Mouse (Mus musculus): Measurements from ENCODE around the gene Slc9a9. TPM values are rescaled to one million over a fixed set of nuclear protein-coding genes. Genes with fewer than 3 reads are reported as not detected.
A peak's percentile ranks its signal among the peaks of the same experiment; 100 is the strongest.

The Slc9a9 gene
- polyA plus RNA-seq, 2 experiments = 1.1 to 1.3 TPM

GRCm38 (mm10) chr9:94840972-94841371 lies 171.3 kb downstream of the Slc9a9 start:
- ATAC-seq (ENCODE audit: insufficient read depth) = peak; percentile 59
- 52% methylated on average over 4 of the region's 4 CpGs for WGBS (ENCODE audit: insufficient replicate concordance)

GRCm38 (mm10) chr9:94844176-94844575 lies 174.5 kb downstream of the Slc9a9 start:
- WGBS (ENCODE audit: insufficient replicate concordance) = 61% methylated on average over 3 of the region's 3 CpGs
- DNase-seq (ENCODE audit: low read depth in 3 of 3, low spot score in 3 of 3) (no peak), ATAC-seq (ENCODE audit: insufficient read depth) (no peak)
- Histone ChIP-seq H3K4me3 (ENCODE audit: insufficient read depth in 1 of 2, low read depth in 2 of 2, low read length in 2 of 2) (no peak overlapping the region), H3K4me1 (replicated peaks; ENCODE audit: control insufficient read depth in 2 of 2, insufficient read depth in 2 of 2, low read length in 1 of 2) (peaks cover 0 to 5% of the 10 kb centered on the region in 2 experiments; a peak in 2 of 4 replicates), H3K36me3 (replicated peaks; ENCODE audit: control insufficient read depth, insufficient read depth, low read depth) (no peaks in the 10 kb centered on the region), H3K27me3 (ENCODE audit: control insufficient read depth, insufficient read depth, low read length) (no peaks in the 10 kb centered on the region), H3K9ac (replicated peaks) (no peak overlapping the region), H3K9me3 (ENCODE audit: control insufficient read depth, low read length) (no peaks in the 10 kb centered on the region), H3K27ac (no peak overlapping the region), H3K4me2 (ENCODE audit: low read depth) (no peak overlapping the region)
- TF ChIP-seq CTCF (IDR thresholded peaks at IDR 0.05; ENCODE audit: low read depth) (no peak), EP300 (IDR thresholded peaks at IDR 0.05; ENCODE audit: low read depth) (no peak)

More at GRCm38 (mm10) chr9:94840972-94841371, 171.3 kb downstream of the Slc9a9 start:
- Histone ChIP-seq H3K4me3 (ENCODE audit: insufficient read depth in 1 of 2, low read depth in 2 of 2, low read length in 2 of 2) (no peak overlapping the region), H3K9ac (replicated peaks) (no peak overlapping the region), H3K27ac (no peak overlapping the region), H3K36me3 (replicated peaks; ENCODE audit: control insufficient read depth, insufficient read depth, low read depth) (no peaks in the 10 kb centered on the region), H3K4me2 (ENCODE audit: low read depth) (no peak overlapping the region), H3K4me1 (replicated peaks; ENCODE audit: control insufficient read depth in 2 of 2, insufficient read depth in 2 of 2, low read length in 1 of 2) (peaks cover 0 to 5% of the 10 kb centered on the region in 2 experiments; a peak in 2 of 4 replicates), H3K9me3 (ENCODE audit: control insufficient read depth, low read length) (no peaks in the 10 kb centered on the region), H3K27me3 (ENCODE audit: control insufficient read depth, insufficient read depth, low read length) (no peaks in the 10 kb centered on the region)
- no peak for TF ChIP-seq CTCF (IDR thresholded peaks at IDR 0.05; ENCODE audit: low read depth)
- peak; percentile 36; the same call in 1 of the 2 replicates for TF ChIP-seq EP300 (IDR thresholded peaks at IDR 0.05; ENCODE audit: low read depth)
- no peak for DNase-seq (ENCODE audit: low read depth in 3 of 3, low spot score in 3 of 3)

DNA sequence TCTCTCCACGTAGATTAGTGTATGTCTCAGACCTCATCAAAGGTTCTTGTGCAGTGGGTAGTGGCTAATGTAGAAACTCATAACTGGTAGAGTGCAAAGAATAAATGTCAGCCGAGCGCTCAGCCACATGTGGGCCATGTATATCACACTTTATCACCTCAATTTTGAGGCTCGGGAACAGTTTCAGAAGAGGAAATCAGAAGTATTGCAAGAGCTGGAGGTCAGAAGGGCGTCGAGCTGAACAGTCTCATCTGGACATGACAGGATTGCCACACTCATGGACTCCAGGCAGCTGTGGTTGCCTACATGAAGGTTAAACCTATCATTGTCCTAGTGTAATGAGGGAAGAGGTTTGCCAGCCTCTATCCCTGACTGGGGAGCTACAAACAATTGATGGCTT lies 177.9 kb downstream of the Slc9a9 start:
- no peaks in the 10 kb centered on the region for H3K27me3 ChIP-seq (ENCODE audit: control insufficient read depth, insufficient read depth, low read length)

GRCm38 (mm10) chr9:94851550-94851949 lies 181.8 kb downstream of the Slc9a9 start:
- Histone ChIP-seq H3K9ac (replicated peaks) (no peak overlapping the region), H3K27me3 (ENCODE audit: control insufficient read depth, insufficient read depth, low read length) (no peaks in the 10 kb centered on the region), H3K9me3 (ENCODE audit: control insufficient read depth, low read length) (no peaks in the 10 kb centered on the region), H3K4me2 (ENCODE audit: low read depth) (no peak overlapping the region), H3K27ac (no peak overlapping the region), H3K4me1 (replicated peaks; ENCODE audit: control insufficient read depth in 2 of 2, insufficient read depth in 2 of 2, low read length in 1 of 2) (no peaks in the 10 kb centered on the region), H3K4me3 (ENCODE audit: insufficient read depth in 1 of 2, low read depth in 2 of 2, low read length in 2 of 2) (no peak overlapping the region), H3K36me3 (replicated peaks; ENCODE audit: control insufficient read depth, insufficient read depth, low read depth) (no peaks in the 10 kb centered on the region)
- DNase-seq (ENCODE audit: low read depth in 3 of 3, low spot score in 3 of 3) = no peak
- 35% methylated on average over 3 of the region's 3 CpGs for WGBS (ENCODE audit: insufficient replicate concordance)
- ATAC-seq (ENCODE audit: insufficient read depth) = no peak
- no peak for TF ChIP-seq EP300 (IDR thresholded peaks at IDR 0.05; ENCODE audit: low read depth)
- TF ChIP-seq CTCF (IDR thresholded peaks at IDR 0.05; ENCODE audit: low read depth) = no peak

More for the DNA sequence above, 177.9 kb downstream of the Slc9a9 start:
- no peak overlapping the region for H3K4me3 ChIP-seq (ENCODE audit: insufficient read depth in 1 of 2, low read depth in 2 of 2, low read length in 2 of 2)
- TF ChIP-seq EP300 (IDR thresholded peaks at IDR 0.05; ENCODE audit: low read depth) (no peak), CTCF (IDR thresholded peaks at IDR 0.05; ENCODE audit: low read depth) (no peak)
- no peaks in the 10 kb centered on the region for H3K36me3 ChIP-seq (replicated peaks; ENCODE audit: control insufficient read depth, insufficient read depth, low read depth)
- DNase-seq (ENCODE audit: low read depth in 3 of 3, low spot score in 3 of 3) (no peak), ATAC-seq (ENCODE audit: insufficient read depth) (no peak)
- no peak overlapping the region for H3K9ac ChIP-seq (replicated peaks)
- H3K9me3 ChIP-seq (ENCODE audit: control insufficient read depth, low read length) = no peaks in the 10 kb centered on the region
- H3K4me2 ChIP-seq (ENCODE audit: low read depth) = no peak overlapping the region
- H3K4me1 ChIP-seq (replicated peaks; ENCODE audit: control insufficient read depth in 2 of 2, insufficient read depth in 2 of 2, low read length in 1 of 2) = no peaks in the 10 kb centered on the region
- WGBS (ENCODE audit: insufficient replicate concordance) = 63% methylated on average over 6 of the region's 6 CpGs
- no peak overlapping the region for H3K27ac ChIP-seq

DNA sequence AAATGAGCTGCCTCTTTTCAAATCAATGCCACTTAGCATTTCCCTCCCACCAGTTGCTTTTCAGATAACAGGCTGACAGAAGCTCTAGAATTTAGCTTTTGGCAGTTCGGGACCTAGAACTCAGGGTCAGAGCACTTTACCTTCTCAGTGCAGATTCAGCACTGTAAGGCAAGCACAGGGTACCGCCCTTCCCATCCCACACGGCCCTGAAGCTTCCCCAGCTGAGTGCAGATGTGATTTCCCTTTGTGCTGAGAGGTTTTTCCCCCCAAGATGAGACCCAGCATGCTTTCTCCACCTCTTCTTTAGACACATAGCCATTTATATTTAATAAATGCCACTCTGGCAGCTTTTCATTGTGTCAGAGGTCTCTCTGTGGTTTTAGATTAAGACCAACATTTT lies 186.4 kb downstream of the Slc9a9 start:
- H3K4me2 ChIP-seq (ENCODE audit: low read depth) = no peak overlapping the region

More for the DNA sequence above, 186.4 kb downstream of the Slc9a9 start:
- Histone ChIP-seq H3K36me3 (replicated peaks; ENCODE audit: control insufficient read depth, insufficient read depth, low read depth) (no peaks in the 10 kb centered on the region), H3K9me3 (ENCODE audit: control insufficient read depth, low read length) (no peaks in the 10 kb centered on the region), H3K9ac (replicated peaks) (no peak overlapping the region), H3K4me3 (ENCODE audit: insufficient read depth in 1 of 2, low read depth in 2 of 2, low read length in 2 of 2) (no peak overlapping the region), H3K27me3 (ENCODE audit: control insufficient read depth, insufficient read depth, low read length) (no peaks in the 10 kb centered on the region), H3K27ac (no peak overlapping the region), H3K4me1 (replicated peaks; ENCODE audit: control insufficient read depth in 2 of 2, insufficient read depth in 2 of 2, low read length in 1 of 2) (no peaks in the 10 kb centered on the region)
- no peak for DNase-seq (ENCODE audit: low read depth in 3 of 3, low spot score in 3 of 3)
- TF ChIP-seq EP300 (IDR thresholded peaks at IDR 0.05; ENCODE audit: low read depth) (no peak), CTCF (IDR thresholded peaks at IDR 0.05; ENCODE audit: low read depth) (no peak)
- 50% methylated on average over 3 of the region's 3 CpGs for WGBS (ENCODE audit: insufficient replicate concordance)
- ATAC-seq (ENCODE audit: insufficient read depth) = no peak
